Mouse (Mus musculus) liver, embryonic 18 days (tissue): ENCODE data around the gene Gckr. TPM values are rescaled to one million over a fixed set of nuclear protein-coding genes. Genes with fewer than 3 reads are reported as not detected.

Source experiments
- polyA plus RNA-seq: library from polyadenylated mRNA; depleted of rRNA; stranded (reverse); fragments of >200 nt; gene quantifications from 2 replicates; pipeline ENCODE4 v1.2.3, GENCODE M21; 2012; rRNA removed

The Gckr gene
- 48.7 and 57.4 TPM in 2 replicates for polyA plus RNA-seq

DNA sequence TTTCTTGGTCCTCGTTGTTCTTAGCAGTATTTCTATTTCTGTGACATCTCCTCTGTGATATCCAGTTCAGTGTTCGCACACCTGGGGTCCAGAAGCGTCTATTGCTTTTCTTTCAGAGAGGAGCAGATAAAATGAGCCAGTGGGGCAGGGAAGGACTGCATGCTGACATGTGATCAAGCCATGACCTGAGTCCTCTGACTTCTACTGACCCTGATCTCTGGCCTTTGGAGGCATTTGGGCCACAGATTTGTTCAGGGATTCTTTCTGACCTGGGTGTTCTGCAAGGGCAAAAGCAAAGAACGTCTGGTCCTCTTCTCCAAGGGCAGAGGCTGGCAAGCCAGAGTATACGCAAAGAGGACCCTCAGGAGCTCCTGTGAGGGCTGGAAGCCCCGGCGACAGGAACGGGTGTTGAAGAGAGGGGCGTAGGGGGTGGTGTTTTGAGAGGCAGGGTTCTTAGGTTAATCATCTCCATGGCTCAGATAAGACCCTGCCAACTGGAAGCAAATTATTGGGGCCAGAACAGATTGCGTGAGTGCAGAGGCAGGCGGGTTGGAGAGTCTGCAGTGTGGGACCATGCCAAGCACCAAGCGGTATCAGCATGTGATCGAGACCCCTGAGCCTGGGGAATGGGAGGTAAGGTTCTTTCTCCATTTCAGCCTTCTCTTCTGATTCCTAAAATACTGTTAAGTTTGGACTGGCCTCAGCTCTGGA, at the start of gene Gckr:
Gene Gckr, plus strand, starts transcription at position 397 of the 711 bp plus-strand sequence.

DNA sequence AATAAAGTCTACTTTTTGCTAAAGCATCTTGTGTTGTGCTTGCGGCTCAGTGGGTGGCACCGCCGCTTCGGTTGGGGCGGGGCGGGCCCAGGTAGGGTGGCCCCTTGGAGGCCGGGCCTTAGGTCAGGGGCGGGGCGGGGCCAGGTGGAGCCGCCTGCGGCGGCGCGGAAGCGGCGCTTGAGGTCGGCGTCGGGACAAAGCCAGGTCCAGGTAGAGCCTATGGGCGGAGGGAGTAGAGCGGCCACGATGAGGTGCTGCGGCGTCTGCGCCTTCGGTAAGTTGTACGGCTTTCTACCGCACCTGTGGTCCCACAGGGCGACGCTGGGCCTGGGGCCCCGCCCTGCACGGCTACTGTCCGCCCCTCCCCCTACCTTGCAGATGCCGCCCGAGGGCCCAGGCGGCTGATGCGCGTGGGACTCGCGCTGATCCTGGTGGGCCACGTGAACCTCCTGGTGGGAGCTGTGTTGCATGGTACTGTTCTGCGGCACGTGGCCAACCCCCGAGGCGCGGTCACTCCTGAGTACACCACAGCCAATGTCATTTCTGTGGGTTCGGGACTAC, 45.6 kb upstream of the Gckr start, which contains the start of gene Krtcap3:
Gene Krtcap3, plus strand, starts transcription at position 151 of the 561 bp plus-strand sequence.

DNA sequence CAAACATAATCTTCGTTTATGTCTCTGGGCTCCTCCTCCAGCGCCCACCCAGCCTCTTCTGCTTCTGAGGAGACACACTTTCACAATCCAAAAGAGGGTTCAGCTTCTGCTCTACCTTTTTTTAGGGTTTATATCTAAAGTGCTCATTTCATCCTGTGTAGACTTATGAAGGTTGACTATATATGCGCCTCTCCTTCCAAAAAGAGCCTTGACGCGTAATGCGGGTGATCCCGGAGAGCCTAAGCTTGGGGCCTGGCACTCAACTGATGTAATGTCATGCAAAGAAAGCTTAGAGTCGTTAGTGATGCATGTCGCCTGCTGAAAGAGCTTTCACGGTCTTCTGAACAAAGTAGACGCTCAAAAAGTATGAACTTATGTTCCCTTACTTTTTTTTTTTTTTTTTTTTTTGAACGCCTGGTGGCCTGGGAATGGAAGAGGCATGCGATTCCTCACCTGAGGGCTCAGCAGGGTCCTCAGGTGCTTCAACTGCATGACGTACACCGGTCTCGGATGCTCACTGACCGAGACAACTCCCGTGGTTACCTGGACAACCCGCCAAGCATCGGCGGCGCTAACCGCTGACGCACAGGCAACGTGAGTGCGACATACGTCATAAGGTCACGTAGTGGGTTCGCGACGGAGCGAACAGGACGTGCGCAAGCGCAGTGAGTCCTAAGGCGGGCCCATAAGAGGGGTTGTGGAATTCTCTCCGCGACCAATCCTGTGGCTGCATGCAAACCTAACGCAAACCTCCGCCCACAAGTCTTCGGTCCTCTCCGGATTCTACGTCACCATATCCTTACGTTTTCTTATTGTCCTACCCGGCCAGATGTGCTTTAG, 6.5 kb upstream of the Gckr start, which contains the start of gene Ift172:
Gene Ift172, minus strand, starts transcription at position 596 of the 840 bp plus-strand sequence.

DNA sequence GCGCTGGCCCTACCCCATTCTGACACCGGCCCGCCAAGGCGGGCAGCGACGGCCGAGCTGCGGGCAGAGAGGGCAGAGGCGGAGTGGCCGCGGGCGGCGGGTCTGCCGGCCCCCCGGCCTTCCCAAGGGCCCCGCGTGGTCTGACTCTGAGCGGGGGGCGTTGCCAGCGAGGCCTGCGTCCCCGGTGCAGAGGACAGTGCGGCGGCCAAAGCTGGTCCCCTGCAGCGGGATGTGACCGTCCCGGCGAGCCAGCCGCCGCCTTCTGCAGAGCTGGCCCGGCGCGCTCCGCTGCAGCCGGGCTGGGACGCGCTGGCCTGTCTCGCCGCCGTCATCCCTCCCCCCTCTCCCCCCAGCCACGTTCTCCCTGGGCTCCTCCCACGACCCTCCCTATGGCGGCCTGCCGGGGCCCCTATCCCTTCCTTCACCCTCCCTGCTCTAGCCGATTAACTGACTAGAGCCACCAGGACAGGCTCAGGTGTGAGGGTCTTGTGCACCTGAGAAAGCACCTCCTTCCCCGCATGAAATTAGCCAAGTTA, 1.6 kb upstream of the Gckr start, which contains the start of gene Fndc4:
Gene Fndc4, minus strand, starts transcription at position 475 of the 536 bp plus-strand sequence.

Other genes starting within 250 kb of the Gckr start
- 64.9 and 72.9 TPM in 2 replicates for gene Atraid, start 249.1 kb upstream of the Gckr start, polyA plus RNA-seq
- gene Slc5a6, start 248.5 kb upstream of the Gckr start, polyA plus RNA-seq = 4.8 and 4.9 TPM in 2 replicates
- 6.5 and 9.2 TPM in 2 replicates for gene Cad, start 242.7 kb upstream of the Gckr start, polyA plus RNA-seq
- not detected in 2 replicates for gene Dnajc5g, start 191.2 kb upstream of the Gckr start, polyA plus RNA-seq
- gene Slc30a3, start 189.2 kb upstream of the Gckr start, polyA plus RNA-seq = 0.21 and 0.24 TPM in 2 replicates
- 0.02 TPM in 1 of 2 replicates, not detected in the other for gene Trim54, start 180.7 kb upstream of the Gckr start, polyA plus RNA-seq
- not detected in 2 replicates for gene Ucn, start 158.6 kb upstream of the Gckr start, polyA plus RNA-seq
- 35.6 and 35.8 TPM in 2 replicates for gene Mpv17, start 143.2 kb upstream of the Gckr start, polyA plus RNA-seq
- gene Gm29609, start 117.5 kb upstream of the Gckr start, polyA plus RNA-seq = 0.66 and 0.88 TPM in 2 replicates
- gene Gtf3c2, start 117.3 kb upstream of the Gckr start, polyA plus RNA-seq = 24.0 and 29.8 TPM in 2 replicates
- 21.4 and 21.6 TPM in 2 replicates for gene Snx17, start 104.2 kb upstream of the Gckr start, polyA plus RNA-seq
- gene Eif2b4, start 104.0 kb upstream of the Gckr start, polyA plus RNA-seq = 24.2 and 24.7 TPM in 2 replicates
- gene Zfp513, start 95.1 kb upstream of the Gckr start, polyA plus RNA-seq = 10.7 and 12.1 TPM in 2 replicates
- 58.9 and 59.9 TPM in 2 replicates for gene Ppm1g, start 76.8 kb upstream of the Gckr start, polyA plus RNA-seq
- 36.9 and 37.8 TPM in 2 replicates for gene Nrbp1, start 56.6 kb upstream of the Gckr start, polyA plus RNA-seq
- not detected in 2 replicates for gene Gm9970, start 56.2 kb upstream of the Gckr start, polyA plus RNA-seq
- gene Krtcap3, start 45.8 kb upstream of the Gckr start, polyA plus RNA-seq = 11.9 and 12.5 TPM in 2 replicates
- 5.0 and 5.2 TPM in 2 replicates for gene Ift172, start 6.3 kb upstream of the Gckr start, polyA plus RNA-seq
- 5.7 and 6.2 TPM in 2 replicates for gene Fndc4, start 1.4 kb upstream of the Gckr start, polyA plus RNA-seq
- gene Zfp512, start 155.0 kb downstream of the Gckr start, polyA plus RNA-seq = 6.0 and 7.5 TPM in 2 replicates
- gene 4930548H24Rik, start 188.3 kb downstream of the Gckr start, polyA plus RNA-seq = 0.01 and 0.02 TPM in 2 replicates
- gene Gpn1, start 197.3 kb downstream of the Gckr start, polyA plus RNA-seq = 5.7 and 5.9 TPM in 2 replicates
- gene Slc4a1ap, start 229.6 kb downstream of the Gckr start, polyA plus RNA-seq = 7.7 and 8.4 TPM in 2 replicates
- 5.5 and 5.7 TPM in 2 replicates for gene Supt7l, start 230.4 kb downstream of the Gckr start, polyA plus RNA-seq